Mouse (Mus musculus) stomach, postnatal 0 days (tissue): ENCODE measurements around the gene Chst13.

ENCODE experiments used
- CTCF ChIP-seq: IDR thresholded peaks from 2 replicates; pipeline ENCODE4 v1.5.1; 2016; ENCODE audit warnings: antibody characterized with exemption, low read depth, mild to moderate bottlenecking, moderate library complexity
- EP300 ChIP-seq: optimal IDR thresholded peaks from 2 replicates; pipeline ENCODE3; 2016; ENCODE audit warnings: antibody characterized with exemption

GRCm38 (mm10) chr6:90350011-90350410, 25.0 kb upstream of the Chst13 start:
- TF ChIP-seq CTCF (no peak), EP300 (no peak)
